Comparison of ENCODE assay signal across 21 mouse cellular contexts in the genomic region with DNA sequence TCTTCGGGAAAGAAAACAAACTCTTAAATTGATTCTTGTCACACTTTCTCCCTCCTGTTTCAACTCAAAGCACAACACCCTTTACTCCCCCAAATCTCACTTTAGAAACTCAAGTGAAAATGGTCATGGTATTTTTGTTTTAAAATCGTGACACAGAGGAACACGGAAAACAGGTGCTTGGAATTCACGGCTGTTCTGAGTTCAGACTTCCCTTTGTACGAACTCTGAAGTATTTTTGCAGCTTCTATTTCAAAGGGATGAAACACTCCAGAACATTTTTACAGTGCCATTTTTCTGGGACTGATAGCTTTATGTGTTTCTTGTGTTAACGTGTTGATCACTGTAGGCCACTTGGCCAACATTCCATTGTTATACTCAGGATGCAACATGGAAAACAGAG.
DNase-seq lines count a peak whose midpoint lies in the region; ATAC-seq and TF ChIP-seq lines count a peak whose summit lies in the region.
"Had no signal": no experiment of that assay in that cellular context is flagged by ENCODE, and none has a peak within 500 bp of the region (broad histone marks: within the 10 kb centered on the region; RNA-seq: fewer than 3 reads in every experiment).

No protein-coding gene starts in this region.

- DNase-seq in frontal cortex, postnatal 25 days (ENCODE audit: low spot score in 2 of 2) = no peak
- no peak for DNase-seq in left cerebral cortex, adult 2 months (ENCODE audit: extremely low spot score in 1 of 2, low spot score in 2 of 2)
- no peak for DNase-seq in left cerebral cortex, postnatal 4 days
- DNase-seq in brain, adult 2 months (ENCODE audit: low read depth, low spot score) = peak; percentile 58
- DNase-seq in telencephalon, adult 2 months (ENCODE audit: low read depth, low spot score) = peak; percentile 47
- no peak for DNase-seq in heart, postnatal 36 days
- DNase-seq in left cerebral cortex, postnatal 10 days (ENCODE audit: extremely low spot score in 1 of 2, low spot score in 2 of 2) = no peak
- DNase-seq: adrenal gland, adult 2 months; adrenal gland, adult 8-10 months; adrenal gland, postnatal 10 days; adrenal gland, postnatal 14 days; adrenal gland, postnatal 25 days; adrenal gland, postnatal 36 days; B cell, adult 2 months; cerebellum, adult 11 months; cerebellum, adult 11-12 months; cerebellum, adult 18-20 months had no signal

- H3K27ac ChIP-seq in left cerebral cortex, adult 2 months = peak overlapping the region; percentile 13; the same call in 1 of the 2 replicates

- intact Hi-C loops in left cerebral cortex, adult 2 months (cut with DNase I) = no loop called here
- intact Hi-C loops in left cerebral cortex, postnatal 4 days (cut with DNase I) = no loop called here
- intact Hi-C loops in heart, postnatal 36 days (cut with DNase I) = no loop called here
- intact Hi-C loops in left cerebral cortex, postnatal 10 days (cut with DNase I) = no loop called here

- peak; percentile 44 for ATAC-seq in frontal cortex, adult (ENCODE audit: low TSS enrichment)
- ATAC-seq: activated CD4-positive, CD25-positive, alpha-beta regulatory T cell, adult 4 months; CD4-positive, CD25-positive, alpha-beta regulatory T cell, adult 4 months; Patski had no signal

- no peak for TF ChIP-seq CTCF in left cerebral cortex, adult 2 months (IDR thresholded peaks at IDR 0.05)

- H3K4me3 ChIP-seq in left cerebral cortex, adult 2 months = no peak overlapping the region

Comparison
In these comparisons a context has a peak if more than half of its experiments do, and no peak if none do; other contexts are left out.
1. DNase-seq: peak in brain, adult 2 months (single experiment) and telencephalon, adult 2 months (single experiment); none in frontal cortex, postnatal 25 days (0 of 2), left cerebral cortex, adult 2 months (0 of 2), left cerebral cortex, postnatal 4 days (single experiment), heart, postnatal 36 days (0 of 2) and left cerebral cortex, postnatal 10 days (0 of 2).